Mouse (Mus musculus) thymus, postnatal 14 days (tissue): ENCODE measurements around the gene Rapgef4.

Experiments
- DNase-seq: peaks from one replicate; pipeline ENCODE4 v3.0.0; 2021

Rapgef4 gene

DNA sequence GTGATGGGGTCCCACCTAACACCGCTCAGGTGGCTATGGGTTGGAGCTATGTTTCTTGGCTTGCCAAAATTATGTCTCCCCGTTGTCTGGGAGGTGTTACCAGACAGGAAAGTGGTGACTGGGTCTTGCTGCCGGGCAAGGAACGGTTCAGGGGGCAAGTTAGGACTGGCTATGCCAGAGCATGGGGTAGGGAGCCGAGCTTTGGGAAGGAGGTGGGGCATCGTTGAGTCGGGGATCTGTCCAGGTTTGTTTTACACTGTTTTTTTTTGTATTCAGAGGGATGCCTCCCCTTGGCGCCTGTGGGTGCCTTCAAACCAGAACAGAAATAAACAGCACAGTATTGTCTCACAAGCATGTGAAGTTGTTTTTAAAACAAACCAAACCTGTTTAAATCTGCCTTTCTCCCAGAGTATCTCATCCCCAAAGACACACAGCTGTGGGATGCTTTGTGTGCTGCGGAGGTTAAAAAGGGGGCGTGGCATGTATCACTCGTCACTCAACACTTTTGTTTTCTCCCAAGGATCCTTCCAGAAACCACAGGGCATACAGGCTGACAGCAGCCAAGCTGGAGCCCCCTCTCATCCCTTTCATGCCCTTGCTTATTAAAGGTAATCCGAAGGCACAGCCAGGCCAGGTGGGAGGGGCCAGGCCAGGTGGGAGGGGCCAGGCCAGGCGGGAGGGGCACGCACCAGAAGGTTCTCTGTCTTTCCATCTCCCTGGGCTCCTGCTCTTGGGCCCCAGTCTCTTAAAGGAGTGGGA is 260.9 kb downstream of the Rapgef4 start:
- DNase-seq: no peak

DNA sequence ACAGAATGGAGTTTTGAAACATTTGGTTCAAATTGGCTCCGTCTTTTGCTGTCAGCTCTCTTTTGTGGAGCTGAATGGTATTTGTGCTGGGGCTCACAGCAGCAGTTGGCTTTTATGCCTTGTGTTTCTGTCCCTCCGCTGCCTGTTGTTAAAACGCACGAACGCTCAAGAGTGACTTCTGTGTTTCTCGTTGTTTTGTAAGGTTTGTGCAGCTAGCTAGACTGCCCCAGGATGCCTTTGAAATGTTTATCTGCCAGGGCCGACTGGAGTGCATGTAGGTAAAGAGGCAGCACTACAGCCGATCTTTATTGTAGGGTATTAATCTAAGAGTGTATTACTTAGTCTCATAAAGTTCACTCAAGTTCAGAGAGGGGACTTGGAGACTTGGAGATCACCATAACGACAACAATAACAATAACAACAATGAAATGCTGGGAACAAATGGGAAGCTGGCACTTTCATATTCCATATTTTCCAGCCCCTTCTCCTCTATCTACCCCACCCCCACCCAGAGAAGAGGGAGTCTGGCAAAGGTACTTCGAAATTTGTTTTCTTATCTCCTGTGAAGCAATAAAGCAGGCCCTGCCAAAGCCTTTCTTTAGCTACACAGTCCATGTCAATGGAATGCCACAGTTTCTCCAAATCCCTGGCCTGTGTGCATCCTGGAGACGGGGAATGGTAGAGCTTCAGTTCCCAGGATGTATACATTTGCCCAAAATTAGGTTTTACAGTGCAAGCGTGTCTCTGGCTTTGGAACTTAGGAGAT is 262.1 kb downstream of the Rapgef4 start:
- no peak for DNase-seq

DNA sequence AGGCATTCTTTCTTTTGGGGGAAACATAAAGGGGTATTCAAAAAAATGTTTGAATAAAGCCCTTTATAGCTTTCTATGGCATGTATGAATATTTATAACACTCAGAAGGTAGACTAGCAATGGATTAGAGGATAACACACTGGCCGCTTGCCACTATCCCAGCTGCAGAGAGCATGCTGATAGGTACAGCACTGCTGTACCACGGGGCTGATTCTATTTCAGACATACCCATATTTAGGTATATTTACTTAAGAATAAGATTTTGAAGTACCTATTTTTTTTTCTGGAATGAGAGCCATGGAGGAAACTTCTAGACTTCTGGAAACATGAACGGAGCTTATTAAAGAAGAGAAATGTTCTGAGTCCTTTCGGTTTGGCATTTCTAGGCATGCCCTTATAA is 264.6 kb downstream of the Rapgef4 start:
- no peak for DNase-seq

DNA sequence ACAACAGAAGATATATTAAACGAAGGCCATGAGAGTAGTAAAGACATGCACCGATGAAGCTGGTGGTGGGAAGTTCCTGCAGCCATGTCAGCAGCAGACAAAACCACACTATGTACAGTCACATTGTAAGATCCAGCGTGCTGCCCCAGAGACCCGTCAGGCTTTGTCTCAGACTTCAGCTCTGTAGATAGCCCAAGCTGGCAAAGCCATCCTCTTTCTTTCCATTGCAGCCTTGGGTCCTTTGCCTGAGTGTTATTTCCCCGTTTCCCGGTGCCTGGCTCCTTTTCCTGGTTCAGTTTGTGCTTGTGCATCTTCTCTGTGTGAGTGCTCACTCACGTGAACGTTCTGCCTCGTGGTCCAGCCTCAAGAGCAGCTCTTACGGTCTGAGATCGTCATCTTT is 265.3 kb downstream of the Rapgef4 start:
- no peak for DNase-seq

DNA sequence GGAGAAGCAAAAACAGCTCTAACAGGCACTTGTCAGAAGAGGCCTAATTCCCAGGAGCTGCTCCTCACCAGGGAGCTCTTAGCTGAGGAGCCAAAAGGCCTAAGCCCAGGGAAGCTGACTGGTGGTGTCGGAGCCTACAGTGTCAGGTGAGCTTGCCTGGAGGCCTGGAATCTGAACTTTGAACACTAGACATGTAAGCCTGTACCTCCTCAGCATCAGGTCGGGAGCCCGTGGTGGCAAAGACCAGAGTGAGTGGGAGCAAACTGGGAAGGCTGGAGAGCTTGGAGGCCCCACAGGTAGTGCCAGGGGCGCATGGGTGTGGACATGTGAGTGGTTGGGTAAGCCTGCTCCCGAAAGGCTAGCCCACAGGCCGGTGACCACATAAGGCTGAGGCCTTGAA is 266.8 kb downstream of the Rapgef4 start:
- no peak for DNase-seq

DNA sequence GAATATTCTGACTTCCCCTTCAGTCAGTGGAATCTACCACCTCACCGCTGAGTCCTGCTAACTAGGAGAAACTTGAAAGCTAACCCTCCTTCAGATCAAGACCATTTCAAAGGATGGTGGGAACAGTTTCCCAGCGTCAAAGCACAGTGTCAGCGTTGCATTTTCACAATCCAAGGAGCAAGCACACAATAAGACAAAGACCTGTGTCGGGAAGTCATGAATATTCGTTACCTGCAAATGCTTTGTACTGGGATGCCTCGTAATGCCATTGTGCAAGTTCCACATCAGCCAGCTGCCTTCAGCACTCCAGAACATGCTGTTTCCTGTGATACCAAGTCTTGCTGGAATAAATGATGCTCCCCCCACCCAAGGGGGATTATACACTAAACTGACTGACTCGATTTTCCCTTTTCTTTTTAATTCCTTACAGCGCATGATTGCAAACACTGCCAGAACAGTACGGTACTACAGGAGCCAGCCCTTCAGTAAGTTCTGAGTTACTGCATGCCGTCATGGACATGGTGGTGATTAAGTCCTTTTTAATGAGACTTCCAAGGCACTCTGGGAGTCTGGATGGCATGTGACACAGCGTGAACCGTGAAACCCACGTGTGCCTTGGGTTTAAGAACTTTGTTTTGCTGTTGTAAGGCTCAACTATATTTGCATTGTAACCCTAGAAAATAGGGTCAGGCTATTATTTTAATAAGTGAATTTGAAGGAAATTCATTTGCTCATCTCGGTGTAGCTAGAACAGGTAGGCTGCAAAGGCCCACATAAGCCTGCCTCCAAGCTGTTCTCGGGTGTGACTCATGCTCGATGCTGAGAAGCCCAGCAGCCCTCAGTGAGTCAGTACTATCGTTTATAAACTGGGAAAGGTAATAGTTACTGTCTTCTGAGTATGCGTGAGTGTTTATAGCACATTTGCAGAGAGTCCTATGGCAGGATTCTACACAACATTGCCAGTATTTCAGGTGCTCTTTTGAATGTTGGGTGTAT is 271.8 kb downstream of the Rapgef4 start:
- DNase-seq: no peak

DNA sequence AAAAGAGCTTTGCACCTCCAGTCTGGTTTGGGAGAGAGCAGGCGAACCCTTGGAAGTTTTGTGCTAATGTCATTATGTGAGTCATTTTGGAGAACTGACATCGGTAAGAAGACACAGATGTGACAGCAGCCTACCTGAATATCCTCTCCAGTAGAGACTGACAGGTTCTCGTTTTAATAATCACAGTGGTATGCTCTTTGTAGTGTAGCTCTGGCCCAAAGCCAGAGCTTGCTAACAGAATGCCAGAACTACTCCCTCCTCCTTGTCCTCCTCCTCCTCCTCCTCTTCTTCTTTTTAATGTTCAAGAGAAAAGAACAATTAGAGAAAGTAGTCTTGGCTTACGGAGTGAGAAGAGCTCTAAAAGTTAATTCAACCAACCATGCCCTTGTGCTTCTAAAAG is 272.8 kb downstream of the Rapgef4 start:
- no peak for DNase-seq

DNA sequence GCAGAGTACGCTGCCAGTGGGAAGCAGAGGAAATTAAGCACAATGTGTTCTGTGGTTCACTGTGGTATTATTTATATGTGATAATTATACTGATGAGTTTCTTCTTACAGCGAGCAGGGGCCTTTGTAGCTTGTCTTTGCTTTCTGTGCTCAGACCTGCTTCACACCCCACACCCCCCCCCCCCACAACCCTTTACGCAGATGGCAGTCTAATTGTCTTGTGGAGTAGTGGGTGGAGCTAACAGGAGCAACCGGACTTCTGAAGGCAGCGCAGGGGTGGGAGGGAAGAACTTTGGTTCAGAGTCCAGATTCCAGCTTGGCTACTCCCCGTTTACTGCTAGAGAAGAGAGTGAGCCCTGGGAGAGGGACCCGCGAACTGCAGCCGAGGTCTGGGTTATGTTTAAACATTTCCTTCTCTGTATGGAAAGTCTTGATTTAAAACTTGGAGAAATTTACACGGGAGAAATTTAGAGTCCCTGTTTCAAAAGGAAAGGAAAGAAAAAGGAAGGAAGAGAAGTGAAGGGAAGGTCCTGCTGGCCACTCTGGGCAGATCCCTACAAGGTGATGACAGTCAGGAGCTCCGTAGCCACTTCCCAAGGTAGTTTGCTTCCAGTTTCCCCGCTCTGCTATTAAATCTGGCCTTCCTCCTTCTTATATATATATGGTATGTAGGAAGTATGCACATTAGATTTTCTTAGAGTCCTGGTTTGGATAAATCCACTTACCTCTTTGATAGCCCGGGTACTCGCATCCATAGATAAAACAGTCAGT is 274.0 kb downstream of the Rapgef4 start:
- no peak for DNase-seq

DNA sequence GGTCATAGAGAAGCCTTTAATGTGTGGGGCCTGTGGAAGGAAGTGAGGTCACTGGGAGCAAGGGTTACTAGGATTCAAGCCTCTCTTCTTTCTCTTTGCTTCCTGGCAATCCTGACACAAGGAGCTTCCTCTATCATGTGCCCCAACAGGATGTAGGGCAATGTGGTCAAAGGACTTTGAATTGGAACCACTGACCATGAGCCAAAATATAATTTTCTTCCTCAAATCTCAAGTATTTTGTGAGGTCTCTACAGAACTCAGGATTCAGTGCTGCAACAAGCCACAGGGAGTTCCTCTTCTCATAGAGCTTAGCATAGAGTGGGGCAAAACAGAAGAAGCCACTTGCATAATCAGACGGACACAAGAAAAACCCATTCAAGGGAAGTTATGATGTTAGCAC is 279.7 kb downstream of the Rapgef4 start:
- no peak for DNase-seq

DNA sequence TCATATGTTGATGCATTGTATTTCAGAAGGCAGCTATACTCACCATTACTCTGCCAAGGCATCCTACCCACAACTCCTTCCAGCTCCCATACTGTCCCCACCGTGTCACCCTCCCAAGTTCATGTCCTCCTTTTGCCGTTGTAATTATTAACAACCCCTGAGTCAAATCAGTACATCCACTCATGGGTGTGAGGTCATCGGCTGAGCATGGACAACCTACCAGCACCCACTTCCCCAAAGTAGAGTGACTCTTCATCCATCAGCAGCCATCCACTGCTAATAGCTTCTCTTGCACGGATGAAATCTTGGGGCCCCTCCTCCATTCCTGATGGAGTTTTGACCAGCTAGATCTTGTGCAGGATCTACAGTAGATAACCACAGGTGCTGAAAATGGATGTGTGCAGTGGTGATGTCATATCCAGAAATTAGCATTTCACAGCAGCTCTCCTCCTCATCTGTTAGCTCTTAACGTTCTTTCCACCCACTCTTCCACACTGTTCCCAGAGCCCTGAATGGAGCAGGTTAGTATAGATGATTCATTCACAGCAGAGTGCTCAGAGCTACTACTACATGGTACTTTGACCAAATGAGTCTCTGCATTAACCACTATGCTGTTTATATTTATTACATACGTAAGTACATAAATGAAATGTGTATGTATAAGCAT is 281.9 kb downstream of the Rapgef4 start:
- DNase-seq: no peak

DNA sequence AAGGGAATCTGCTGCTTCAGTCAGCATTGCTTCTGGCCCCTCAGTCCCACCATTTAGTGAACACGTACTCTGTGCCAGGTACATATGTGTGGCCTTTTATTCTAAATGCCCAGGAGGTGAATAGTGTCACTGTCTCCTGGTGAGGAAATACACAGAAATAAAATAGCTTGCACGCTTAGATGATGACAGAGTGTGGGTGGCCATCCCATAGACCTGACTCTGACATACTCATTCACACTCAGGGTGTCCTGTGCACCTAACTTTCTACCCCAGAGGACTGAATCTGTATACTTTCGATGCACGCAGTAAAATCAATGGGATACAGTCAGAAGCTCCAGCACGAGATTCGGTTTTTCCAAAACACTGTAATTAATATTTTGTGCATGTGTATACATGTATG is 286.4 kb downstream of the Rapgef4 start:
- no peak for DNase-seq

DNA sequence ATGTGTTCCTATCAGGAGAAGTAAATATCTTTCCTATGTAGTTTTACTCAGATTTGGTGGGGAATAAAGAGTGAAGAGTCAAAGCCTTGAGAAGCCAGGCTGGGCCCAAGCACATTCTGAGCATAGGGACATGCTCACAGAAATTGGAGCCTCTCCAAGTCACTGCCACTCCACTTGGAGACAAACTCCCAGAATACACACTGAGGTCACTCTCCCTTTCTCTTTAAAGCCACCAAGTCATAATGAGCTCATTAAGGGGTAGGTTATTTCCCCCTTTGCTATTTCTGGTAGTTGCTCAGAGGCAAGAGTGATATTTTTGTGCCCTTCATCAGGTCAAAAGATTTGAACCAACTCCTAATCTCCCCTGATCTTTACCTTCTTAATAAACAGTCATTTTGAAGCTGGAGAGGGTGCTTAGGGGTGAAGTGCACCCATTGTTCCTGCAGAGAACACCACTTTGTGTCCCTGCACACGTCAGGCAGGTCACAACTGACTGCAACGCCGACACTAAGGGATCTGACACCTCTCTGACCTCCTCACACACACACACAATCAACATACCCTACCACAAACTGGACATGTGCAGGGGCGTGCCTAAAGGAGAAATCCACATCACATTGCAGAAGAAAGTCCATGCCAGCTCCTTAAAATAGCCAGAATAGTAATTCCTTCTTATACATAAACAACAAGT is 288.8 kb downstream of the Rapgef4 start:
- DNase-seq: no peak

DNA sequence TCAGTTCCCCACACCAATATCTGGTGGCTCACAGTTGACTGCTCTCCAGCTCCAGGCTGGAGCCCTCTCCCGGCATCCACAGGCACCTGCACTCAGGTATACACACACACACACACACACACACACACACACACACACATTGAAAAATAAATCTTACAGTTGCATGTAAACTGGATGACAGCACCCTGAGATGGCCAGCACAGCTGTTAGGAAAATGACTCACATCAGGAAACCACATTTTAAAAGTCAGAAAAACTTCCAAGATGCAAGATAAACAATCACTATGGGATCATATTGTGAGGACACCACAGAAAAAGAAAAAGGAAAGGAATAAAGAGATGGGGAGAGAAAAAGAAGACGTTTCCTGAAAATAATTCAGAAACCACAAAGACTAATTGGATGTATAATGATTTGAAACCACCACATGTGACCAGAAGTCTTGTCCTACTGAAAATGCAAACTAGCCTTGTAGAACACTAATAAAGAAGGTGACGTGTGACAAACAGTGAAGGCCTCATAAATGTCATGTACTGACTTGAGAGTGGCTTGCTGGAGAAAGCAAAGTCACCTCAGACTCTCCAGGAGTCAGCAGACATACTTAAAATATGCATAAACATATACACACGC is 297.3 kb downstream of the Rapgef4 start:
- DNase-seq: no peak

DNA sequence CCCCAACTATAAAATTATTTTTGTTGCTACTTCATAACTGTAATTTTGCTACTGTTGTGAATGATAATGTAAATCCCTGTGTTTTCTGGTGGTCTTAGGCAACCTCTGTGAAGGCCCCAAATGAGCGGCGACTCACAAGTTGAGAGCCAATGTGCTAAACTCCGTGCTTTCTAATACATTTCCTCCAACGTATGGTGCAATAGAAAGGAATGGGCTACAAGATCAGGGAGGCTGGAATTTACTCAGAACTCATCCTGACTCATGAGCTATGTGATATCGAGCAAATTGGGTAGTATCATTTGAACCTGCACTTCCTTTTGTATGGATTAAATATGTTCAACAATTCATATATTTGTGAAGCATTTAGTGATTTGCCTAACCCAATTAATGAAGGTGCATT is 299.5 kb downstream of the Rapgef4 start:
- no peak for DNase-seq

DNA sequence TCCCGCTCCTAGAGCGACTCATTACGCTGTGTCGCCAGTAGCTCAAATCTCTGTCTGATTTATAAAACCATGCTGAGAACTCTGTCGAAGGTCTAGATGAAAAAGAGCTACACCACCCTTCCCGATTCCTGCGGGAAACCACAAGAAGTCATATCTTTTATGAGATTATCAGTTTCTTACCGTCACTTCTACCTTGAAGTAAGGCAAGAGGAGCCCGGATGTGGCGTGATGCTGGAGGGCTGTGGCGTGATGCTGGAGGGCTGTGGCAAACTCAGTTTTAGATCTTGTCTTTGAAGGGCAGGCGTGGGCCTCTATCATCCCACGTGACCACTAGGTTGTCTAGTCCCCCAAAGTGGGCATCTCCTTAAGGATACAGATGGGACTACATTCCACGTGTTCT is 300.9 kb downstream of the Rapgef4 start:
- DNase-seq: peak; percentile 62

DNA sequence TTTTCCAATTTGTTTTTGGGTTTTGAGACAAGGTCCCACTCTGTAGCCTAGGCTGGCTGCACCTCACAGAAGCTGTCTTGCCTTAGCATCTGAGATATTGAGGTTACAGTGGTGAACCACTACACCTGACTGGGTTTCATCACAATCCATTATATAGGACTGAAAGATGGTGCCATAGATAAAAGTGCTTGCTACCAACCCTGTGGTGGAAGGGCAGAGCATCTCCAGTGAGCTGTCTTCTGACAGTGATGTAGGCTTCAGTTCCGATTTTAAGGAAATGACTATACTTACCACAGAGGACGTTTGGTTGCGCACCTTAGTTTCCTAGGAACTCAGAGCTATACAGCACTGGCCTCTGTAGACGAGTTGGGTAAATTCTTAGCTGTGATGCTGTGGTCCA is 301.7 kb downstream of the Rapgef4 start:
- no peak for DNase-seq

DNA sequence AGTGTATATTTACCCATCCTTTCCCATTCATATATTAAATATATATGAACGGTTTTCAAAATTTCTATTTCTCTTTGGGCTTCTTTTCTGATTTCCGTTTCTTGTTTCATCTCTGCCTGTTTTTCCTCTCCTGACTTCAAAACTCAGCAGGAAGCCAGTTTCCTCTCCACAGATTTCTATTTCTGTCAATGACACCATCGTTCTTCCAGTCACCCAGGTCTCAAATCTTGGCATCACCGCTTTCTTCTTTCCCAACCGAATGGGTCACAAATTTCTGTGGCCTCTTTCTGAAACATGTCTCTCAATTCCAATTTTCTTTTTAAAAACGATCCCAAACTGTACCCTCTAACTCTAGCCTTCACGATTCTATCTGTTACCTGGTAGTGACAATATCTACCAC is 303.6 kb downstream of the Rapgef4 start:
- no peak for DNase-seq

DNA sequence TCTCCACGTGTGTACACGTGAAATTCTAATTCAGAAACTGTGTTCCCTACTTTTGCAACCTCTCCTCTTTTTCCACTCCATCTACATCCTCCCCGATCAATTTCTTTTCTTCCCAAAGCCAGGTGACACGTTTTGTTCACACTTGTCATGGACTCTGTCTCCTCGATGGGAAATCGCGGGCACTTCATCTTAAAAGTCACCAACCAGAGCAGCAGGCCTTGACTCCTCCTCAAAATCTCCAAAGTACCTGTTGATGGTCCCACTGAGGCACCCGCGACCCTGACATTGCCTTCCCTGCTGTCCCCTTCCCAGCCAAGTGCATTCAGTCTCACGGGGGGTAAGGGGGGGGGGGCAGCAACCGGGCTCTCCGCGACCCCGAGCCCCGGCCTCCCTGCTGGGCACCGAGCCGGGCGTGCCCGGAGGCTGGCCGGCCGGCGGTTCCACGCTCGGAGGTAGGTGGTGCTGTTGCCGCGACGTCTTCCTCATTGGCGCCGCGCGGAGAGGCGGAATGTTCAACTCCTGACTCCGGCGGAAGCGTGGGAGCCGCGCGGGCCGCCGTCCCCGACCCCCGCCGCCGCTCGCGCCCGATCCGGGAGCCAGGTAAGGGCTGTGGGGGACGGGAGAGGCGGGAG is 304.3 kb downstream of the Rapgef4 start, which contains the start of gene Map3k20:
Gene Map3k20 (plus strand): TSS at position 382 of the 632 bp plus-strand sequence.
- peak; percentile 68 for DNase-seq

DNA sequence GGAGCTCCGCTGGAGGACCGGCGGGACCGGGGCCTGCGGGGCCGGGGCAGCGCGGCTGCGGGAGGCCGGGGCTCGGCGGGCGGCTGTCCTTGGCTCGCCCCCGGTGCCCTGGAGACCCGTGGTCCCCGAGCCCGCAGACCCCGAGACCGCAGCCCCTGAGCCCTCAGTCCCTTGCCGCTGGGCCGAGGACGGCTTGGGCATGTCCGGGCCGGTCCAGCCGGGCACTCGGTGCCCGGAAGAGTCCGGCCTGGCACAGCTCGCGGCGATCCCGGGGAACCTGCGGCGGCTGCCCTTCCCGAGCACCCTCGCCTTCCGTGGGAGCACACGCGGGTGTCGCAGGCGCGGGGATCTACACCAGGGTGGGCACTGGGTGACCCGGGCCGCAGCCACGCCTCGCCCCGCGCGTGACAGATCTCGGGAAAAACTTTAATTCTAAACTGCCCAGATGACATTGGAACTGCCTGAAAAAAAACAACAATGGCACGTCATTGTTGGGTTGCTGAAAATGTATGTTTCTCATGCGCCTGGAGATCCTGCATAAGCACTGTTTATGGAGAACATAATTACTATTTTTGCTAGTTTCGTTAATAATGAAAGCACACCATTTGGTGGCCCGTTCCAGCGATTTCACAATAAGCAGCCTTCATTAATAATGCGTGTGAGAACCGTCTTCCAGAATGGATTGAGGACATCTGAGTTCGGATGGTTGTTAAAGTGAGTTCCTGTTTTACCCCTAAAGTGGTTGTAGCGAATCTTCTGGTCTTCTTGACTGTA is 305.0 kb downstream of the Rapgef4 start:
- peak; percentile 10 for DNase-seq
